Mouse (Mus musculus): ENCODE results near the gene Olfr403. TPM values are rescaled to one million over a fixed set of nuclear protein-coding genes. Genes with fewer than 3 reads are reported as not detected.

The Olfr403 gene
- not detected for total RNA-seq (2023)

DNA sequence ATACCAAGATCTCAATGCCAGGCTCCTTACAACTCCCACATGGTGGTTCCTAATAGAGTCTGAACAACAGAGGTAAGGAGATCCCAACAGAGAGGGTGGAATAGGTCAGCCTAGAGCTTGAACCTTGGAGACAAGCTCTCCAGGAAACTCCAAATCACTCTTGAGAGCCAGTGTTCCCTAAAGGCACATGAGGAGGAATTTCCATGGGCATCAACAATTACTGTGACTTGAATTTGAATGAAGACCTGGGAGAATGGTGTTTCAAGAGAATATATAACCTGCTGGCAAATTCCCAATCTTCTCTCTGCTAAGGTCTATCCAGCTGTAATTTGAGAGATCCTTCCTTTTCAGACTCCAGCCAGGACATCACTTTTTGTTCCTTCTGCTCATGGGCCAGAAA, at the start of gene Olfr403:
Gene Olfr403, plus strand, starts transcription at position 301 of the 400 bp plus-strand sequence.

DNA sequence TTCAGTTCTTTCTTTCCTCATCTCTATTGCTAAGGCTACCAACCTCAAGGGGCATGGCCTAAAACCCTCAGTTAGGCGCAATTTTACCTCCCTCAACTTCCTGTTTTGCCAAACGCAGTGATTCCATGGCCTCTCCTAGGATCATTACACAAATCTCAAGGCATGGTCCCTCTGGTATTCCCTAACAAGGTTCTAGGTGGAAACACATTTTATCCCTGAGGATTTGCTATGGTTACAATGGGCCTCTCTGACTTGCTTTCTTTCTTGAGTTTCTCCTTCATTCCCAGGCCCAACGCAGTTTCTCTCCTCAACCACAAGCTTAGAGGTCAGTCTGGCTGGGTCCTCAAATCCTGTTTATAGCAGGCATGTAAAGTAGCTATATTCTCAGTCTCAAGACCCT, 32.8 kb upstream of the Olfr403 start, which contains the start of gene Olfr402:
Gene Olfr402, plus strand, starts transcription at position 301 of the 400 bp plus-strand sequence.

DNA sequence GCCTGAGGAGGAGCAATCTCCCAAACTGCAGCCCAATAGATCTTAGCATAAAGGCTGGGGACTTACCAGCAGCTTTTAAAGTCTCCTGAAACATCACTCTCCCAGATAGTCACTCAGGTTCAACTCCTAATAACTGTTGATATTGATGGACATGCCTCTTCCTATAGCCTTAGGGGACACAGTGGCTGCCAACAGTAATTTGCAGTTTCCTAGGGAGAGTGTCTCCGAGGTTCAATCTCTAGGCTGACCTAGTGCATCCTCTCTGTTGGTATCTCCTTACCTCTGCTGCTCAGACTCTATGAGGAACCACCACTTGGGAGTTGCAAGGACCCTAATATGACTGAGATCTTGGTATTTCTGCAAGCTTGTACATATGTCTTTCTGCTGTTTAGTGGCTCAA, 25.2 kb downstream of the Olfr403 start, which contains the start of gene Olfr43:
Gene Olfr43, minus strand, starts transcription at position 101 of the 400 bp plus-strand sequence.

Other genes starting within 250 kb of the Olfr403 start
- gene Olfr23, start 249.6 kb upstream of the Olfr403 start, total RNA-seq (2023) = not detected
- not detected for gene Olfr397, start 225.4 kb upstream of the Olfr403 start, total RNA-seq (2023)
- gene Olfr398, start 195.8 kb upstream of the Olfr403 start, total RNA-seq (2023) = not detected
- gene Olfr139, start 129.7 kb upstream of the Olfr403 start, total RNA-seq (2023) = not detected
- gene Olfr399, start 129.6 kb upstream of the Olfr403 start, total RNA-seq (2023) = not detected
- not detected for gene Zfp616, start 116.3 kb upstream of the Olfr403 start, total RNA-seq (2023)
- not detected for gene Olfr401, start 72.5 kb upstream of the Olfr403 start, total RNA-seq (2023)
- not detected for gene Olfr402, start 32.7 kb upstream of the Olfr403 start, total RNA-seq (2023)
- gene Olfr43, start 25.1 kb downstream of the Olfr403 start, total RNA-seq (2023) = not detected
- not detected for gene Olfr406, start 73.6 kb downstream of the Olfr403 start, total RNA-seq (2023)
- gene Olfr59, start 97.5 kb downstream of the Olfr403 start, total RNA-seq (2023) = not detected
- gene Olfr410, start 151.8 kb downstream of the Olfr403 start, total RNA-seq (2023) = not detected
- gene Olfr411, start 166.4 kb downstream of the Olfr403 start, total RNA-seq (2023) = under 1 TPM in 1 of 2 experiments, not detected in 1; 0.47 TPM
- gene Olfr412, start 175.8 kb downstream of the Olfr403 start, total RNA-seq (2023) = not detected